Mouse (Mus musculus) CD8-positive naive resting alpha-beta T cell, adult 2 months (primary cell): Measurements from ENCODE around the gene Klf2.

ENCODE experiments used
- DNase-seq, 2 experiments: peaks; one replicate each; pipeline ENCODE4 v3.0.0; 2022; ENCODE audit warnings: low read depth in 2 of 2, low spot score in 2 of 2

Gene Klf2

GRCm38 (mm10) chr8:72318801-72319322 lies at the start of gene Klf2:
TSS of gene Klf2 (plus strand) at chr8:72319033.
- DNase-seq = peak; percentile 100

- no peak for DNase-seq
Observed at GRCm38 (mm10) chr8:72270606-72271005, 48.2 kb upstream of the Klf2 start.

GRCm38 (mm10) chr8:72271051-72271660 lies 47.7 kb upstream of the Klf2 start:
- no peak for DNase-seq

GRCm38 (mm10) chr8:72271691-72272090 lies 47.1 kb upstream of the Klf2 start:
- no peak for DNase-seq

GRCm38 (mm10) chr8:72272361-72272760 lies 46.5 kb upstream of the Klf2 start:
- DNase-seq = peak; percentile 80 to 86

- no peak for DNase-seq
Observed at GRCm38 (mm10) chr8:72273111-72273770, 45.6 kb upstream of the Klf2 start.

GRCm38 (mm10) chr8:72273807-72274206 lies 45.0 kb upstream of the Klf2 start:
- DNase-seq = no peak

GRCm38 (mm10) chr8:72277244-72277643 lies 41.6 kb upstream of the Klf2 start:
- DNase-seq = peak; percentile 42 to 62

- peak; percentile 79 to 83 for DNase-seq
Observed at GRCm38 (mm10) chr8:72279151-72279550, 39.7 kb upstream of the Klf2 start.

- DNase-seq = no peak
Observed at GRCm38 (mm10) chr8:72281634-72282033, 37.2 kb upstream of the Klf2 start.

GRCm38 (mm10) chr8:72285285-72285684 lies 33.5 kb upstream of the Klf2 start:
- no peak for DNase-seq

- no peak for DNase-seq
Observed at GRCm38 (mm10) chr8:72289051-72289450, 29.8 kb upstream of the Klf2 start.

GRCm38 (mm10) chr8:72291104-72291503 lies 27.7 kb upstream of the Klf2 start:
- peak; percentile 44 to 49 for DNase-seq

GRCm38 (mm10) chr8:72293309-72293708 lies 25.5 kb upstream of the Klf2 start:
- no peak for DNase-seq

GRCm38 (mm10) chr8:72295125-72295524 lies 23.7 kb upstream of the Klf2 start:
- no peak for DNase-seq

GRCm38 (mm10) chr8:72295679-72296078 lies 23.2 kb upstream of the Klf2 start:
- DNase-seq = peak; percentile 64 to 66

GRCm38 (mm10) chr8:72296561-72296960 lies 22.3 kb upstream of the Klf2 start:
- no peak for DNase-seq

- no peak for DNase-seq
Observed at GRCm38 (mm10) chr8:72298928-72299327, 19.9 kb upstream of the Klf2 start.

- DNase-seq = no peak
Observed at GRCm38 (mm10) chr8:72300654-72301400, 18.0 kb upstream of the Klf2 start.

- DNase-seq = no peak
Observed at GRCm38 (mm10) chr8:72301497-72301896, 17.3 kb upstream of the Klf2 start.

- DNase-seq = no peak
Observed at GRCm38 (mm10) chr8:72302986-72303612, 15.7 kb upstream of the Klf2 start.
